Mouse (Mus musculus) forebrain, embryonic 14.5 days (tissue): Measurements from ENCODE around the gene Ccdc162. TPM values are rescaled to one million over a fixed set of nuclear protein-coding genes. Genes with fewer than 3 reads are reported as not detected.

Experiments
- ATAC-seq: fragments of 200-750 bp; cut with Nextera tagmentation; 2 replicates; pipeline ENCODE4 v1.8.0; 2017; ENCODE audit warnings: mild to moderate bottlenecking, moderate library complexity
- DNase-seq: peaks from one replicate; pipeline ENCODE4 v3.0.0-alpha.2; 2015; ENCODE audit warnings: low spot score
- H3K27ac ChIP-seq: fragments of 300-500 bp; sonication (generic); 2 replicates; pipeline ENCODE4 v1.5.1; 2014; ENCODE audit warnings: low read depth, mild to moderate bottlenecking, control low read depth, low read length, moderate library complexity
- H3K27me3 ChIP-seq: fragments of 300-500 bp; sonication (generic); replicated peaks from 2 replicates; pipeline ENCODE4 v1.6.1; 2014; ENCODE audit warnings: low read length, control low read depth, mixed read lengths; ENCODE audit not compliant: control insufficient read depth, insufficient read depth
- H3K36me3 ChIP-seq: fragments of 300-500 bp; sonication (generic); 2 replicates; pipeline ENCODE4 v1.6.1; 2014; ENCODE audit warnings: low read length, control low read depth; ENCODE audit not compliant: control insufficient read depth, insufficient read depth
- H3K4me1 ChIP-seq: fragments of 300-500 bp; sonication (generic); 2 replicates; pipeline ENCODE4 v1.6.1; 2014; ENCODE audit warnings: antibody characterized with exemption, low read length, control low read depth; ENCODE audit not compliant: control insufficient read depth, insufficient read depth
- H3K4me2 ChIP-seq: fragments of 300-500 bp; sonication (generic); 2 replicates; pipeline ENCODE4 v1.6.1; 2014; ENCODE audit warnings: mild to moderate bottlenecking, control low read depth, low read length
- H3K4me3 ChIP-seq: fragments of 300-500 bp; sonication (generic); 2 replicates; pipeline ENCODE4 v1.5.1; 2014; ENCODE audit warnings: low read depth, low read length, control low read depth
- H3K9ac ChIP-seq: fragments of 300-500 bp; sonication (generic); 2 replicates; pipeline ENCODE4 v1.6.1; 2014; ENCODE audit warnings: mild to moderate bottlenecking, low read length, control low read depth, moderate library complexity
- H3K9me3 ChIP-seq: fragments of 300-500 bp; sonication (generic); replicated peaks from 2 replicates; pipeline ENCODE4 v1.6.1; 2016; ENCODE audit warnings: low read length, control low read depth, mixed read lengths; ENCODE audit not compliant: control insufficient read depth
- WGBS: fragments of 180-500 bp; shearing (Covaris S2); extraction: QIAGEN DNeasy Blood & Tissue Kit; methylation state at CpG from one replicate; pipeline ENCODE4 v1.1.7; 2014; 5-methylcytosine and 5-hydroxymethylcytosine counted together
- polyA plus RNA-seq: library from polyadenylated mRNA; unstranded; fragments of >200 nt; fragmentation: Nextera tagmentation; extraction: Ambion mirVana; gene quantifications from 2 replicates; pipeline ENCODE4 v1.2.1, GENCODE M21; 2014

Ccdc162 gene
- 0.51 and 0.66 TPM in 2 replicates for polyA plus RNA-seq

DNA sequence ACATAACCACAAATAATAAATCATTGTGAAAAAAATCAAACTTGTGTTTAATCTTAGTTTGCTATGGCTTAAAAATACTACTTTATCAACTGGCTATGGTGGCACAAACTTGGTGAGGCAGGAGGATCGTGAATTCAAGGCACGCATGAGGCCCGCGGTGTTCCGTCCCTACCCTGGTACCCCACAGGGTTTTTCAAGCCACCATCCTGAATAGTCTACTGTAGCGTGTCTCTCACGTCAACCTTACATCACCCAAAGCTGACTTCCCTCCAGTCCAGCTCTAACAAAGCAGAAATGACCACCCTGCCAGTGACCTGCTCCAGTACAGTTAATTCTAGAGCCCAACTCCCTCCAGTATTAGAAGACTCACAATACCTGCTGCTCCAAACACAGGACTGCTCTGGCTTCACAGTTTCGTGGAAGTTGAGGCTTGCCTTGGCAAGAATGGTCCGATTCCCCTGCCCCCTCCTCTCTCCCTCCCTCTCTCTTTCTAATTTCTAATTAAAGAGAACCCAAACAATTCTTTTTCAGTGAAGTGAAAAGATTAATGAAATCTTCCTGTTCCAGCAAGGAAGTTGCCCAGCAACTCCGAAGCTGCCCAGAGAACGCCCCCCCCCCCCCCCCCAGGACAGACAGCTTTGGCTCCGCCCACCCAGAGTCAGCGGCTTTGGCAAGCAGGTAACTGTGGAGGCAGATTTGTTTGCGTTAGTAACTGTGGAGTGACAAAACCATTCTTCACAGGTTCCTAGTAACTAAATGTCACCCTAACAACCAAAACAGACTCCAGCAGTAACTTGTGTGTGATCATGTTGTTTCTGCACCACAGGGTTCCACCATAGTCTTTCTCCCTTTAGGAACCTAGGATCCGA lies at the start of gene Ccdc162:
Ccdc162 (minus strand) TSS at position 606 of the 869 bp plus-strand sequence.
- Histone ChIP-seq H3K4me3 (no peak within 1 kb of the TSS), H3K9ac (no peak within 1 kb of the TSS), H3K4me2 (peak within 1 kb of the TSS; percentile 19; the same call in 1 of the 2 replicates), H3K4me1 (peaks cover 2% of the 10 kb centered on the region; the same call in 1 of the 2 replicates), H3K27ac (no peak within 1 kb of the TSS), H3K9me3 (no peaks in the 10 kb centered on the region), H3K36me3 (no peaks in the 10 kb centered on the region), H3K27me3 (no peaks in the 10 kb centered on the region)
- DNase-seq (peak; percentile 58), ATAC-seq (peak; percentile 37; the same call in 1 of the 2 replicates)
- WGBS: 26% methylated on average over 15 of the region's 15 CpGs

DNA sequence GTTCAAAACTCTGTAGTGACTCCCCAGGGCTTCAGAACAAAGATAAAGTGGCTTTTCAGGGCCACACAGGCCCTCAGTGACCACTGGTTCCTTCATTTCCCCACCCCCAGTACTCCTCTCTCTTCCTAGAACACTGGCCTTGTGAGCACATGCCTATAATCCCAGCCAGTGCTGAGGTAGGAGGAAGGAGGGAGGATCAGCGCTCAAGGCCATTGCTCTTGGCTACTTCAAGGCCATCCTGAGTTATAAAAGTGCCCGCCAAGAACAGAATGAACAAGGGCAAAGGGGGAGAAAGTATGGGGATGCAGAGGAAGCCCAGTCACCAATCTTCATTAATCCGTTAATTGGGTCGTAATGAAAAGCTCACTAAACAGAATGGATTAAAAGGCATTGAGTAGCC lies 49.2 kb upstream of the Ccdc162 start:
- DNase-seq (no peak), ATAC-seq (no peak)
- Histone ChIP-seq H3K27ac (no peak overlapping the region), H3K4me2 (no peak overlapping the region), H3K4me1 (no peaks in the 10 kb centered on the region), H3K9me3 (no peaks in the 10 kb centered on the region), H3K4me3 (no peak overlapping the region), H3K27me3 (no peaks in the 10 kb centered on the region), H3K9ac (no peak overlapping the region), H3K36me3 (no peaks in the 10 kb centered on the region)
- whole genome bisulfite sequencing: 90% methylated on average over 4 of the region's 4 CpGs

- ATAC-seq (no peak), DNase-seq (no peak)
- WGBS: 78% methylated on average over 3 of the region's 3 CpGs
- Histone ChIP-seq H3K4me3 (no peak overlapping the region), H3K9ac (no peak overlapping the region), H3K4me2 (no peak overlapping the region), H3K27ac (no peak overlapping the region), H3K4me1 (no peaks in the 10 kb centered on the region), H3K27me3 (no peaks in the 10 kb centered on the region), H3K9me3 (no peaks in the 10 kb centered on the region), H3K36me3 (no peaks in the 10 kb centered on the region)
These were observed 47.4 kb upstream of the Ccdc162 start for GRCm38 (mm10) chr10:41763741-41764385.

- Histone ChIP-seq H3K27me3 (no peaks in the 10 kb centered on the region), H3K4me1 (no peaks in the 10 kb centered on the region), H3K4me3 (no peak overlapping the region), H3K9ac (no peak overlapping the region), H3K9me3 (no peaks in the 10 kb centered on the region), H3K36me3 (no peaks in the 10 kb centered on the region), H3K27ac (no peak overlapping the region), H3K4me2 (no peak overlapping the region)
- ATAC-seq (no peak), DNase-seq (no peak)
- 85% methylated on average over 3 of the region's 3 CpGs for WGBS
These were observed 44.4 kb upstream of the Ccdc162 start for GRCm38 (mm10) chr10:41760866-41761265.

- H3K4me1 ChIP-seq: no peaks in the 10 kb centered on the region
- H3K4me3 ChIP-seq: no peak overlapping the region
- no peak overlapping the region for H3K27ac ChIP-seq
- H3K9me3 ChIP-seq: no peaks in the 10 kb centered on the region
- H3K36me3 ChIP-seq: no peaks in the 10 kb centered on the region
- no peaks in the 10 kb centered on the region for H3K27me3 ChIP-seq
- no peak overlapping the region for H3K4me2 ChIP-seq
- DNase-seq (no peak), ATAC-seq (no peak)
- no peak overlapping the region for H3K9ac ChIP-seq
These were observed 41.6 kb upstream of the Ccdc162 start for GRCm38 (mm10) chr10:41758041-41758440.

- Histone ChIP-seq H3K4me2 (no peak overlapping the region), H3K36me3 (no peaks in the 10 kb centered on the region), H3K9ac (no peak overlapping the region), H3K9me3 (no peaks in the 10 kb centered on the region), H3K27me3 (no peaks in the 10 kb centered on the region), H3K4me1 (no peaks in the 10 kb centered on the region), H3K27ac (no peak overlapping the region), H3K4me3 (no peak overlapping the region)
- 98% methylated on average over 5 of the region's 5 CpGs for WGBS
- ATAC-seq (no peak), DNase-seq (no peak)
These were observed 40.8 kb upstream of the Ccdc162 start for GRCm38 (mm10) chr10:41757226-41757625.

- H3K36me3 ChIP-seq: no peaks in the 10 kb centered on the region
- no peak overlapping the region for H3K27ac ChIP-seq
- no peaks in the 10 kb centered on the region for H3K4me1 ChIP-seq
- no peak overlapping the region for H3K4me3 ChIP-seq
- 89% methylated on average over 14 of the region's 14 CpGs for WGBS
- H3K4me2 ChIP-seq: no peak overlapping the region
- no peak for ATAC-seq
- H3K9me3 ChIP-seq: no peaks in the 10 kb centered on the region
- no peaks in the 10 kb centered on the region for H3K27me3 ChIP-seq
- no peak overlapping the region for H3K9ac ChIP-seq
- DNase-seq: no peak
These were observed 35.5 kb upstream of the Ccdc162 start for GRCm38 (mm10) chr10:41751867-41752480.

DNA sequence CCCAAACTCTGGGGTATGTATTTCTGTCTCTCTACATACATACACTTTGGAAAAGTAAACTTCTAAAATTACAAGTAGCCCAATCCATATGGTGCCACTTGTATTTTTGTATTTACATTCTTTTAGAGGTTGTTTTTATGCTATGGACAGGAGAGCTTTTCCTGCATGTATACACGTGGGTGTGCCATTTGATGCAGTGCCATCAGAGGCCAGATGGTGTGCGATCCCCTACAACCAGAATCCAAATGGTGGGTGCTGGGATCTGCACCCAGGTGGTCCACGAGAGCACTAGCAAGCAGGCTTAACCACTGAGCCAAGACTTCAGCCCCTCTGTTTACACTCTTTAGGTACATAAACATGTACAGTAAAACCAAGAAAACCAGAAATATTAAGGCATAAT lies 32.9 kb upstream of the Ccdc162 start:
- DNase-seq (no peak), ATAC-seq (no peak)
- H3K4me3 ChIP-seq: no peak overlapping the region
- no peak overlapping the region for H3K9ac ChIP-seq
- H3K9me3 ChIP-seq: no peaks in the 10 kb centered on the region
- no peaks in the 10 kb centered on the region for H3K4me1 ChIP-seq
- 79% methylated on average over 3 of the region's 3 CpGs for WGBS
- no peak overlapping the region for H3K27ac ChIP-seq
- H3K36me3 ChIP-seq: 0 out of 2 replicates have a peak, but pooled peaks cover 3% of the 10 kb centered on the region
- H3K4me2 ChIP-seq: no peak overlapping the region
- no peaks in the 10 kb centered on the region for H3K27me3 ChIP-seq
